Mouse (Mus musculus): ENCODE data around the gene Ift43. TPM values are rescaled to one million over a fixed set of nuclear protein-coding genes. Genes with fewer than 3 reads are reported as not detected.
A peak's percentile ranks its signal among the peaks of the same experiment; 100 is the strongest.

Ift43 gene
- polyA plus RNA-seq, 1 experiment from 2014 or later = 116 TPM

DNA sequence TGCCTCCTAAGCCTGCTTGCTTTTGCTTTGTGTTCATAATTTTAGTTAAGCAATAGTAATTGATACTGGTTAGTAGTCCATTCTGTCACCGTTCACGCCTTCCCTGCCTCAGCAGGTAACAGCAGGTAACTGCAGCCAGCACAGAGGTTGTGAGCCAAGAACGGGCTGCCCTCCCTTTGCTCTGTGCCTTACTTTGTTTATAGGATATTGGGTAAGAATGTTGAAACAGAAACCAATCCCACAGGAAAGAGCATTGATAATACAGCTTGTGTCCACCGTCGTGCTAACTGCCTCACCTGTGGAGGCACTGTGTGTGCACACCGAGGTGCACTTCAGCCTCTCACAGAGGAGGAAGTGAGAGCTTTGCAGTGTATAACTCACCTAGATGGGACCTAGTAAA, 66.7 kb downstream of the Ift43 start:
- no peak overlapping the region for H3K4me2 ChIP-seq (ENCODE audit: low read depth, low read length)
- no peak overlapping the region for H3K27ac ChIP-seq (ENCODE audit: low read length)
- ATAC-seq (replicated peaks; ENCODE audit: extremely low read depth, insufficient read depth, low FRiP score) = no peak
- H3K9ac ChIP-seq (ENCODE audit: low read length) = no peak overlapping the region
- H3K27me3 ChIP-seq (ENCODE audit: control insufficient read depth, insufficient read depth, low read length) = no peaks in the 10 kb centered on the region
- H3K9me3 ChIP-seq (replicated peaks; ENCODE audit: control insufficient read depth, low read length) = no peaks in the 10 kb centered on the region; the same call in none of the 2 replicates
- peaks cover 15% of the 10 kb centered on the region for H3K4me1 ChIP-seq (ENCODE audit: control insufficient read depth, insufficient read depth, low read length)
- 81% methylated on average over 6 of the region's 6 CpGs for WGBS
- peaks cover 6% of the 10 kb centered on the region; the same call in 1 of the 2 replicates for H3K36me3 ChIP-seq (ENCODE audit: control insufficient read depth, insufficient read depth)
- no peak overlapping the region for H3K4me3 ChIP-seq (ENCODE audit: low read length)

DNA sequence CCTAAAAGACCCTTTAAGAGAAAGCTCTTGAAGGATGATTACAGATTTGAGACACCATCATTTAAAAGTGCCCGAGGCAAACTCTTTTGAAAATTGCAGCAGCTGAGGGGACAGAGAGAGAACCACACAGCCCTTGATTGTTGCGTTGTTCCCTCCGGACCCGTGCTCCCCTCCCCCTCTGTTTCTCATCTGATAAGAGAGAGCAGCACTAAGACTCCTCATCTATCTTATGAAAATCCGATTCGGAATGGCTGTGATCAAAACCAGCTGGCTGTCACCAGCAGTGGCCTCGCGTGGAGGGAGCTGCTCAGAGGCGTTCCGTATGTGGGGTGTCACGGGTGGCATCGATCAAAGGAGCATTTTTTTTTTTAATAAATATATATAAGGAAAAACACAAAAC, 69.6 kb downstream of the Ift43 start:
- H3K4me1 ChIP-seq (ENCODE audit: control insufficient read depth, insufficient read depth, low read length) = peaks cover 15% of the 10 kb centered on the region
- no peaks in the 10 kb centered on the region for H3K27me3 ChIP-seq (ENCODE audit: control insufficient read depth, insufficient read depth, low read length)
- no peak overlapping the region for H3K4me2 ChIP-seq (ENCODE audit: low read depth, low read length)
- H3K9me3 ChIP-seq (replicated peaks; ENCODE audit: control insufficient read depth, low read length) = no peaks in the 10 kb centered on the region; the same call in none of the 2 replicates
- H3K9ac ChIP-seq (ENCODE audit: low read length) = no peak overlapping the region
- no peak for ATAC-seq (replicated peaks; ENCODE audit: extremely low read depth, insufficient read depth, low FRiP score)
- H3K36me3 ChIP-seq (ENCODE audit: control insufficient read depth, insufficient read depth) = peaks cover 6% of the 10 kb centered on the region; the same call in 1 of the 2 replicates
- H3K27ac ChIP-seq (ENCODE audit: low read length) = no peak overlapping the region
- WGBS = 37% methylated on average over 12 of the region's 12 CpGs
- no peak overlapping the region for H3K4me3 ChIP-seq (ENCODE audit: low read length)

- ATAC-seq (replicated peaks; ENCODE audit: extremely low read depth, insufficient read depth, low FRiP score) = no peak
- Histone ChIP-seq H3K27ac (ENCODE audit: low read length) (no peak overlapping the region), H3K9me3 (replicated peaks; ENCODE audit: control insufficient read depth, low read length) (no peaks in the 10 kb centered on the region; the same call in none of the 2 replicates), H3K27me3 (ENCODE audit: control insufficient read depth, insufficient read depth, low read length) (no peaks in the 10 kb centered on the region), H3K4me3 (ENCODE audit: low read length) (no peak overlapping the region), H3K36me3 (ENCODE audit: control insufficient read depth, insufficient read depth) (peaks cover 4% of the 10 kb centered on the region; the same call in 1 of the 2 replicates), H3K9ac (ENCODE audit: low read length) (no peak overlapping the region), H3K4me1 (ENCODE audit: control insufficient read depth, insufficient read depth, low read length) (peaks cover 28% of the 10 kb centered on the region), H3K4me2 (ENCODE audit: low read depth, low read length) (no peak overlapping the region)
- 80% methylated on average over 12 of the region's 12 CpGs for WGBS
Observed at GRCm38 (mm10) chr12:86153213-86153957, 71.0 kb downstream of the Ift43 start.

DNA sequence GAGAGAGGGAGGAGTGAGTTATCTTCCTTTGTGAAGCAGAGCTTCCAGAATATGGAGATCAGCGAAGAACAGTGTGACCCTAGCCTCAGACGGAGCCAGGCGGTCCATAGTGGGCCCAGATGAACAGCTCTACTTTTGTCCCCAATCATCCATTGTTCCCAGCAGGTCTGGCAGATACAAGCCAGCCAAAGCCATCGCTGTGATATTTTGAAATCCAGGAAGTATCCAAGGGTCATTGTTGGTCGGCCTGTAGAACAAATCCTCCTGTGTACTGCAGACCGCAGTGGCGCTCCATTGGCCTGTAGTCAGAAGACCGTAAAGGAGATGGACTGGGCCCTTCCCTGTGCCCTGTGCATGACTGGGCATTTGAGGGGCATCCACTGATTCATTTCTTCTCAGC, 72.8 kb downstream of the Ift43 start:
- Histone ChIP-seq H3K27ac (ENCODE audit: low read length) (no peak overlapping the region), H3K4me3 (ENCODE audit: low read length) (no peak overlapping the region), H3K36me3 (ENCODE audit: control insufficient read depth, insufficient read depth) (peaks cover 4% of the 10 kb centered on the region; the same call in 1 of the 2 replicates), H3K4me2 (ENCODE audit: low read depth, low read length) (no peak overlapping the region), H3K27me3 (ENCODE audit: control insufficient read depth, insufficient read depth, low read length) (no peaks in the 10 kb centered on the region), H3K9ac (ENCODE audit: low read length) (no peak overlapping the region), H3K9me3 (replicated peaks; ENCODE audit: control insufficient read depth, low read length) (no peaks in the 10 kb centered on the region; the same call in none of the 2 replicates), H3K4me1 (ENCODE audit: control insufficient read depth, insufficient read depth, low read length) (peaks cover 38% of the 10 kb centered on the region)
- no peak for ATAC-seq (replicated peaks; ENCODE audit: extremely low read depth, insufficient read depth, low FRiP score)
- 87% methylated on average over 8 of the region's 8 CpGs for WGBS

DNA sequence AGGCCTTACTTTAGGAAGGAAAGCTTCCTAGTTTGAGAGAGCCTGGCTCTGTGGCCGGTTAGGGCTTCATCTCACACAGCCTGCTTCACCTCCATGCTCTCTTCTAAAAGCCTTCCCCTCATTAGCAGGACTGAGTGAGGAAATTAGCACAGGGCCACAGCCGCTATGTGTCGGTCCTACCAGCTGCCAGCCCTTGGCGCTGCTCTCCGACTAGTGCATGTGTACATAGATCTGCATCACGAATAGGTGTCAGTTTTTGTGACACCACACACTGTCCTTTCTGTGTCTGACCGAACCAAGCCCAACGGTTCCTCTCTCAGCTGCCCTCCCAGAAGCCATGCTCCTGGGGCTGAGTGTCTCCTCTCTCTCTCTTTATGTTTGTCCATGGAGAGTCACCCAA, 74.8 kb downstream of the Ift43 start:
- H3K4me2 ChIP-seq (ENCODE audit: low read depth, low read length) = no peak overlapping the region
- no peak overlapping the region for H3K4me3 ChIP-seq (ENCODE audit: low read length)
- peaks cover 5% of the 10 kb centered on the region for H3K9me3 ChIP-seq (replicated peaks; ENCODE audit: control insufficient read depth, low read length)
- H3K36me3 ChIP-seq (ENCODE audit: control insufficient read depth, insufficient read depth) = peaks cover 9% of the 10 kb centered on the region
- no peak for ATAC-seq (replicated peaks; ENCODE audit: extremely low read depth, insufficient read depth, low FRiP score)
- no peaks in the 10 kb centered on the region for H3K27me3 ChIP-seq (ENCODE audit: control insufficient read depth, insufficient read depth, low read length)
- H3K27ac ChIP-seq (ENCODE audit: low read length) = no peak overlapping the region
- 93% methylated on average over 8 of the region's 8 CpGs for WGBS
- no peak overlapping the region for H3K9ac ChIP-seq (ENCODE audit: low read length)
- peaks cover 32% of the 10 kb centered on the region for H3K4me1 ChIP-seq (ENCODE audit: control insufficient read depth, insufficient read depth, low read length)

- 0 out of 2 replicates have a peak overlapping the region, but pooled peaks have one; percentile 24 for H3K4me2 ChIP-seq (ENCODE audit: low read depth, low read length)
- H3K4me3 ChIP-seq (ENCODE audit: low read length) = no peak overlapping the region
- H3K27me3 ChIP-seq (ENCODE audit: control insufficient read depth, insufficient read depth, low read length) = no peaks in the 10 kb centered on the region
- H3K9ac ChIP-seq (ENCODE audit: low read length) = no peak overlapping the region
- H3K27ac ChIP-seq (ENCODE audit: low read length) = peak overlapping the region; percentile 65
- H3K9me3 ChIP-seq (replicated peaks; ENCODE audit: control insufficient read depth, low read length) = peaks cover 5% of the 10 kb centered on the region
- H3K4me1 ChIP-seq (ENCODE audit: control insufficient read depth, insufficient read depth, low read length) = peaks cover 26% of the 10 kb centered on the region
- H3K36me3 ChIP-seq (ENCODE audit: control insufficient read depth, insufficient read depth) = peaks cover 9% of the 10 kb centered on the region
- peak; percentile 56 for ATAC-seq (replicated peaks; ENCODE audit: extremely low read depth, insufficient read depth, low FRiP score)
- 12% methylated on average over 8 of the region's 8 CpGs for WGBS
Observed at GRCm38 (mm10) chr12:86157894-86158444, 75.6 kb downstream of the Ift43 start.

- 61% methylated on average over 20 of the region's 20 CpGs for WGBS
- ATAC-seq (replicated peaks; ENCODE audit: extremely low read depth, insufficient read depth, low FRiP score) = peak; percentile 72
- no peak overlapping the region for H3K4me3 ChIP-seq (ENCODE audit: low read length)
- 0 out of 2 replicates have a peak overlapping the region, but pooled peaks have one; percentile 12 for H3K4me2 ChIP-seq (ENCODE audit: low read depth, low read length)
- H3K27me3 ChIP-seq (ENCODE audit: control insufficient read depth, insufficient read depth, low read length) = no peaks in the 10 kb centered on the region
- H3K27ac ChIP-seq (ENCODE audit: low read length) = peak overlapping the region; percentile 65
- peaks cover 27% of the 10 kb centered on the region for H3K4me1 ChIP-seq (ENCODE audit: control insufficient read depth, insufficient read depth, low read length)
- no peak overlapping the region for H3K9ac ChIP-seq (ENCODE audit: low read length)
- peaks cover 9% of the 10 kb centered on the region for H3K36me3 ChIP-seq (ENCODE audit: control insufficient read depth, insufficient read depth)
- peaks cover 5% of the 10 kb centered on the region for H3K9me3 ChIP-seq (replicated peaks; ENCODE audit: control insufficient read depth, low read length)
Observed at GRCm38 (mm10) chr12:86158689-86159483, 76.5 kb downstream of the Ift43 start.

DNA sequence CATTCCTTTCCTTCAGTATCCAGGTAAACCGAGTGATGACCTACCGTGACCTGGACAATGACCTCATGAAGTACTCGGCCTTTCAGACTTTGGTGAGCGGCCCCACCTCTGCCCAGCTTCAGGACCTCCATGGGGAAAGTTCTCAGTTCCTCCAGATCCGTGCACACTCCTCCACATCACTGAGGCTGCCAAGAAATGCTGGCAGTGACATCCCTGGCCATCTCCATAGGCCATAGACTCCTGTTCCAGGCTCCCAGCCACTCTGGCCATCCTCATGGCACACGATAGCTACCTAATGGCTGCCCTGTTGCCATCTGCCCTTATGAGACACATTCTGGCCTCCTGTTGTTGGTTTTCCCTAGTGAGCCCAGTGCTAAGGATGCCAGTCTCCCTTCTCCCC, 79.1 kb downstream of the Ift43 start:
- WGBS = 89% methylated on average over 6 of the region's 6 CpGs
- peaks cover 9% of the 10 kb centered on the region for H3K36me3 ChIP-seq (ENCODE audit: control insufficient read depth, insufficient read depth)
- peaks cover 5% of the 10 kb centered on the region for H3K9me3 ChIP-seq (replicated peaks; ENCODE audit: control insufficient read depth, low read length)
- ATAC-seq (replicated peaks; ENCODE audit: extremely low read depth, insufficient read depth, low FRiP score) = no peak
- H3K9ac ChIP-seq (ENCODE audit: low read length) = no peak overlapping the region
- no peak overlapping the region for H3K4me2 ChIP-seq (ENCODE audit: low read depth, low read length)
- H3K27me3 ChIP-seq (ENCODE audit: control insufficient read depth, insufficient read depth, low read length) = no peaks in the 10 kb centered on the region
- H3K4me1 ChIP-seq (ENCODE audit: control insufficient read depth, insufficient read depth, low read length) = peaks cover 29% of the 10 kb centered on the region
- H3K27ac ChIP-seq (ENCODE audit: low read length) = no peak overlapping the region
- no peak overlapping the region for H3K4me3 ChIP-seq (ENCODE audit: low read length)

Data from heart, embryonic 16.5 days (tissue).